Mouse (Mus musculus) gastrocnemius, postnatal 4 days (tissue): ENCODE results near the gene Bag6. TPM values are rescaled to one million over a fixed set of nuclear protein-coding genes. Genes with fewer than 3 reads are reported as not detected.
"Not testable (repeated sequence)": the region's sequence is repeated elsewhere in the genome, so short reads cannot be mapped to it uniquely, and the experiment has no call there.

Experiments used
- DNase-seq, 2 experiments: peaks; one replicate each; pipeline ENCODE4 v3.0.0; 2021 to 2022; ENCODE audit warnings: low spot score in 2 of 2, mixed read lengths in 2 of 2
- total RNA-seq, 2 experiments: library from RNA; stranded (reverse); gene quantifications; 2 replicates each; pipeline ENCODE4 v1.2.3; 2021

Bag6 gene
- total RNA-seq, 2 experiments from 2014 or later, result 265 to 276 TPM

GRCm38 (mm10) chr17:35108097-35108496, 26.9 kb upstream of the Bag6 start, which contains the start of gene Ly6g5c:
Gene Ly6g5c (plus strand): TSS chr17:35108279.
- no peak for DNase-seq

GRCm38 (mm10) chr17:35111774-35112173, 23.2 kb upstream of the Bag6 start:
- no peak for DNase-seq

GRCm38 (mm10) chr17:35115046-35116019, 19.6 kb upstream of the Bag6 start, which contains the start of gene Ly6g5b:
Gene Ly6g5b (minus strand): TSS chr17:35115428.
- no peak for DNase-seq

GRCm38 (mm10) chr17:35120745-35121142, 14.2 kb upstream of the Bag6 start:
- DNase-seq, result peak in 1 of 2 experiments; percentile 40

GRCm38 (mm10) chr17:35121143-35121799, 13.7 kb upstream of the Bag6 start, which contains the start of gene Gpank1:
Gene Gpank1 (plus strand): TSS chr17:35121455.
- peak; percentile 98 to 99 for DNase-seq

GRCm38 (mm10) chr17:35121871-35122303, 13.1 kb upstream of the Bag6 start, which contains the start of gene Csnk2b:
Gene Csnk2b (minus strand): TSS chr17:35122053.
- DNase-seq, result peak in 1 of 2 experiments; percentile 58

- DNase-seq, result not testable (repeated sequence)
Observed at GRCm38 (mm10) chr17:35123287-35123686, 11.7 kb upstream of the Bag6 start.

GRCm38 (mm10) chr17:35124261-35124896, 10.6 kb upstream of the Bag6 start:
- not testable (repeated sequence) for DNase-seq

- DNase-seq, result no peak
Observed at GRCm38 (mm10) chr17:35125081-35125480, 9.9 kb upstream of the Bag6 start.

- DNase-seq, result no peak
Observed at GRCm38 (mm10) chr17:35125578-35125977, 9.4 kb upstream of the Bag6 start.

- DNase-seq, result peak; percentile 54 to 77
Observed at GRCm38 (mm10) chr17:35126206-35126611, 8.8 kb upstream of the Bag6 start, which contains the start of gene D17H6S53E. Gene D17H6S53E (plus strand): TSS chr17:35126373.

GRCm38 (mm10) chr17:35127017-35127416, 8.0 kb upstream of the Bag6 start:
- no peak for DNase-seq

- no peak for DNase-seq
Observed at GRCm38 (mm10) chr17:35128996-35129395, 6.0 kb upstream of the Bag6 start.

- DNase-seq, result no peak
Observed at GRCm38 (mm10) chr17:35131038-35131437, 3.9 kb upstream of the Bag6 start.

GRCm38 (mm10) chr17:35131500-35132173, 3.3 kb upstream of the Bag6 start, which contains the start of gene Apom:
Gene Apom (minus strand): TSS chr17:35132050.
- DNase-seq, result no peak

- DNase-seq, result no peak
Observed at GRCm38 (mm10) chr17:35132174-35132560, 2.8 kb upstream of the Bag6 start.

- DNase-seq, result no peak
Observed at GRCm38 (mm10) chr17:35133517-35133916, 1.5 kb upstream of the Bag6 start.

- DNase-seq, result no peak
Observed at GRCm38 (mm10) chr17:35135591-35136320, 778 bp downstream of the Bag6 start.

- DNase-seq, result no peak
Observed at GRCm38 (mm10) chr17:35139269-35139668, 4.3 kb downstream of the Bag6 start.

GRCm38 (mm10) chr17:35140490-35140996, 5.6 kb downstream of the Bag6 start:
- DNase-seq, result no peak
